Mouse (Mus musculus) neural tube, embryonic 14.5 days (tissue): ENCODE measurements around the gene Smyd5. TPM values are rescaled to one million over a fixed set of nuclear protein-coding genes. Genes with fewer than 3 reads are reported as not detected.
A peak's percentile ranks its signal among the peaks of the same experiment; 100 is the strongest.

Experiments used
- ATAC-seq: fragments of 200-750 bp; cut with Nextera tagmentation; 2 replicates; pipeline ENCODE4 v1.8.0; 2017; ENCODE audit warnings: low read depth, mild to moderate bottlenecking, moderate TSS enrichment, moderate library complexity
- H3K27ac ChIP-seq: fragments of 300-500 bp; sonication (generic); 2 replicates; pipeline ENCODE4 v1.5.1; 2014; ENCODE audit warnings: low read depth, mild to moderate bottlenecking, control low read depth, low read length, moderate library complexity, mixed read lengths
- H3K27me3 ChIP-seq: fragments of 300-500 bp; sonication (generic); 2 replicates; pipeline ENCODE4 v1.6.1; 2014; ENCODE audit warnings: low read length; ENCODE audit not compliant: control insufficient read depth, insufficient read depth
- H3K36me3 ChIP-seq: fragments of 300-500 bp; sonication (generic); 2 replicates; pipeline ENCODE4 v1.6.1; 2014; ENCODE audit warnings: low read length, mixed read lengths; ENCODE audit not compliant: control insufficient read depth, insufficient read depth
- H3K4me1 ChIP-seq: fragments of 300-500 bp; sonication (generic); 2 replicates; pipeline ENCODE4 v1.6.1; 2014; ENCODE audit warnings: low read length; ENCODE audit not compliant: control insufficient read depth, insufficient read depth
- H3K4me2 ChIP-seq: fragments of 300-500 bp; sonication (generic); 2 replicates; pipeline ENCODE4 v1.6.1; 2014; ENCODE audit warnings: mild to moderate bottlenecking, low read depth, low read length, control low read depth
- H3K4me3 ChIP-seq: fragments of 300-500 bp; sonication (generic); 2 replicates; pipeline ENCODE4 v1.5.1; 2014; ENCODE audit warnings: low read depth, low read length, control low read depth, mixed read lengths
- H3K9ac ChIP-seq: fragments of 300-500 bp; sonication (generic); replicated peaks from 2 replicates; pipeline ENCODE4 v1.6.1; 2014; ENCODE audit warnings: low read depth, mild to moderate bottlenecking, control low read depth, low read length, mixed read lengths
- H3K9me3 ChIP-seq: fragments of 300-500 bp; sonication (generic); 2 replicates; pipeline ENCODE4 v1.6.1; 2016; ENCODE audit warnings: low read length; ENCODE audit not compliant: control insufficient read depth
- WGBS: fragments of 180-500 bp; shearing (Covaris S2); extraction: QIAGEN DNeasy Blood & Tissue Kit; methylation state at CpG from one replicate; pipeline ENCODE4 v1.1.7; 2014; 5-methylcytosine and 5-hydroxymethylcytosine counted together
- polyA plus RNA-seq: library from polyadenylated mRNA; unstranded; fragments of >200 nt; fragmentation: Nextera tagmentation; extraction: Ambion mirVana; gene quantifications from 2 replicates; pipeline ENCODE4 v1.2.1, GENCODE M21; 2014

Smyd5 gene
- polyA plus RNA-seq, 1 experiment from 2014 or later, result 67.0 TPM

DNA sequence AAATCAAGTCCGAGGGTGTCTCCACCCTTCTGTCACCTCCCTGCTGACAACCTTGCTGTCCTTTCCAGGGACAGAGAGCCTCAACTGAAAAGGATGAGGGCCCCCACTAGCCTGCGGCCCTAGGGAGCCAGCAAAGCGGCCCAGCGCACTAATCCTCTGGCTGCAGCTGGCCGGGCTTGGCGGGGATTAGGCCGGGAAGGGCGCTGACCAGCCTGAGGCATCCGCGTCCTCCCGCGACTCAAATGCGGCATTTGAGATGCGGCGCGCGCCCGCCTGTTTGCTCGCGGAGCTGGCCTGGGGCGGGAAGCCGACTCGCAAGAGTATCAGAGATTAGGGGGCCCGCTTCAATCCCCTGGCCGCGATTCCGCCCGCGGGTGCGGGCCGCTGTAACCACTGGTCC lies 22.8 kb upstream of the Smyd5 start:
- no peaks in the 10 kb centered on the region for H3K4me1 ChIP-seq
- H3K4me3 ChIP-seq, result peak overlapping the region; percentile 9; the same call in 1 of the 2 replicates
- 2% methylated on average over 31 of the region's 31 CpGs for WGBS
- H3K27ac ChIP-seq, result no peak overlapping the region
- no peaks in the 10 kb centered on the region for H3K36me3 ChIP-seq
- H3K27me3 ChIP-seq, result peaks cover 20% of the 10 kb centered on the region
- H3K9ac ChIP-seq, result peak overlapping the region; percentile 29; the same call in 1 of the 2 replicates
- ATAC-seq, result no peak
- no peaks in the 10 kb centered on the region for H3K9me3 ChIP-seq
- H3K4me2 ChIP-seq, result peak overlapping the region; percentile 41

- H3K4me2 ChIP-seq, result no peak overlapping the region
- H3K9me3 ChIP-seq, result no peaks in the 10 kb centered on the region
- peak; percentile 88 for ATAC-seq
- H3K27me3 ChIP-seq, result peaks cover 20% of the 10 kb centered on the region
- H3K36me3 ChIP-seq, result no peaks in the 10 kb centered on the region
- no peak overlapping the region for H3K9ac ChIP-seq
- no peaks in the 10 kb centered on the region for H3K4me1 ChIP-seq
- no peak overlapping the region for H3K4me3 ChIP-seq
- WGBS, result 12% methylated on average over 13 of the region's 13 CpGs
- H3K27ac ChIP-seq, result no peak overlapping the region
These were observed 21.0 kb upstream of the Smyd5 start for GRCm38 (mm10) chr6:85410771-85411273.

GRCm38 (mm10) chr6:85415829-85416228 lies 16.0 kb upstream of the Smyd5 start:
- ATAC-seq, result no peak
- Histone ChIP-seq H3K4me2 (no peak overlapping the region), H3K9ac (no peak overlapping the region), H3K4me1 (no peaks in the 10 kb centered on the region), H3K36me3 (no peaks in the 10 kb centered on the region), H3K27ac (no peak overlapping the region), H3K27me3 (no peaks in the 10 kb centered on the region), H3K9me3 (no peaks in the 10 kb centered on the region), H3K4me3 (no peak overlapping the region)
- WGBS, result 56% methylated on average over 3 of the region's 3 CpGs

DNA sequence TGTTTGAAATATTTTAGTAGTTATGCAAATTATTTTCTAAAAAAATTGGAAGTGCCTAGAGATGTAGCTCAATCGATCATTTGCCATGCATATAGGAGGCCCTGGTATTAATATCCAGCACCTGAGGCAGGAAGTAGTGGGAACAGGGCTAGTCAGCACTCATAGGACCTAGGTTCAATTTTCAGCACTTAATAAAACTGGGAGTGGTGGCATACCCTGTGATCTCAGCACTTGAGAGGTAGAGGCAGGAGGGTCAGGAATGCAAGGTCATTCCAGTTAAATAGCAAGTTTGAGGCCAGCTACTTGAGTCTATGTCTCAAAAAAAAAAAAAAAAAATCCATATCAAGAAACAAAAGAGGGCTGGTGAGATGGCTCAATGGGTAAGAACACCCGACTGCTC lies 12.6 kb upstream of the Smyd5 start:
- no peak overlapping the region for H3K4me2 ChIP-seq
- ATAC-seq, result no peak
- H3K9me3 ChIP-seq, result no peaks in the 10 kb centered on the region
- H3K27ac ChIP-seq, result no peak overlapping the region
- no peaks in the 10 kb centered on the region for H3K36me3 ChIP-seq
- H3K27me3 ChIP-seq, result 0 out of 2 replicates have a peak, but pooled peaks cover 2% of the 10 kb centered on the region
- no peak overlapping the region for H3K4me3 ChIP-seq
- H3K9ac ChIP-seq, result no peak overlapping the region
- WGBS, result 84% methylated on average over 2 of the region's 2 CpGs
- H3K4me1 ChIP-seq, result no peaks in the 10 kb centered on the region

GRCm38 (mm10) chr6:85423836-85424379 lies 7.9 kb upstream of the Smyd5 start, which contains the start of gene Noto:
Gene Noto (plus strand): TSS chr6:85423886.
- H3K27ac ChIP-seq, result no peak within 1 kb of the TSS
- H3K36me3 ChIP-seq, result no peaks in the 10 kb centered on the region
- no peak within 1 kb of the TSS for H3K4me2 ChIP-seq
- no peak within 1 kb of the TSS for H3K4me3 ChIP-seq
- no peak for ATAC-seq
- no peaks in the 10 kb centered on the region for H3K9me3 ChIP-seq
- 11% methylated on average over 28 of the region's 28 CpGs for WGBS
- H3K4me1 ChIP-seq, result no peaks in the 10 kb centered on the region
- no peak within 1 kb of the TSS for H3K9ac ChIP-seq
- 0 out of 2 replicates have a peak, but pooled peaks cover 2% of the 10 kb centered on the region for H3K27me3 ChIP-seq

GRCm38 (mm10) chr6:85431274-85431841 lies 431 bp upstream of the Smyd5 start:
- H3K4me1 ChIP-seq, result peaks cover 6% of the 10 kb centered on the region; the same call in 1 of the 2 replicates
- H3K9ac ChIP-seq, result peak overlapping the region; percentile 55
- H3K4me2 ChIP-seq, result peak overlapping the region; percentile 86
- H3K4me3 ChIP-seq, result peak overlapping the region; percentile 54
- H3K27me3 ChIP-seq, result no peaks in the 10 kb centered on the region
- ATAC-seq, result no peak; the same call in 1 of the 2 replicates
- WGBS, result 51% methylated on average over 8 of the region's 8 CpGs
- no peaks in the 10 kb centered on the region for H3K36me3 ChIP-seq
- no peaks in the 10 kb centered on the region for H3K9me3 ChIP-seq
- no peak overlapping the region for H3K27ac ChIP-seq

- H3K27ac ChIP-seq, result no peak overlapping the region
- peaks cover 6% of the 10 kb centered on the region; the same call in 1 of the 2 replicates for H3K4me1 ChIP-seq
- H3K4me2 ChIP-seq, result no peak overlapping the region
- ATAC-seq, result no peak
- no peaks in the 10 kb centered on the region for H3K9me3 ChIP-seq
- no peak overlapping the region for H3K4me3 ChIP-seq
- H3K27me3 ChIP-seq, result no peaks in the 10 kb centered on the region
- peaks cover 4% of the 10 kb centered on the region; the same call in 1 of the 2 replicates for H3K36me3 ChIP-seq
- no peak overlapping the region for H3K9ac ChIP-seq
- WGBS, result 83% methylated on average over 5 of the region's 5 CpGs
These were observed 2.1 kb downstream of the Smyd5 start for GRCm38 (mm10) chr6:85433865-85434264.

DNA sequence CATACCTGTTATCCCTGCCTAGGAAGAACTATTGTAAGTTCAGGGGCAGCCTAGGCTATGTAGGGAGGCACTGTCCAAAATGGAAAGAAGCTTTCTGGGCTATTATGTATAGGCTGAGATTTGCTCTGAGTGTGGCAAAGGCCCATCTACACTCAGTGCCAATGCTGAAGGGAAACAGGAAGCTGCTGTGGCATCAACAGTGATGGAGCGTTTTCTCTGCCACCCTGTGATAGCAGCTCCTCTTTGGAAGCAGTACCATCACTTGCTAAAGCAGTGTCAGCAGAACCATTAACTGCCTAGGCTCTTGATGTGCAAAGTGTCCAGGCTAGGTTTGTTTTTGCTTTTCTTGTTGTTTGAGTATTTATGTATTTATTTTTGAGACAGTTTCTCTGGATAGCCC lies 4.4 kb downstream of the Smyd5 start:
- Histone ChIP-seq H3K27ac (no peak overlapping the region), H3K4me3 (no peak overlapping the region), H3K4me2 (no peak overlapping the region), H3K9me3 (no peaks in the 10 kb centered on the region), H3K36me3 (peaks cover 20% of the 10 kb centered on the region), H3K4me1 (peaks cover 6% of the 10 kb centered on the region; the same call in 1 of the 2 replicates), H3K27me3 (no peaks in the 10 kb centered on the region), H3K9ac (no peak overlapping the region)
- no peak for ATAC-seq
- 90% methylated on average over 1 of the region's 1 CpGs for WGBS

- Histone ChIP-seq H3K9ac (no peak overlapping the region), H3K4me1 (peaks cover 6% of the 10 kb centered on the region; the same call in 1 of the 2 replicates), H3K4me2 (no peak overlapping the region), H3K27me3 (no peaks in the 10 kb centered on the region), H3K9me3 (no peaks in the 10 kb centered on the region), H3K36me3 (peaks cover 22% of the 10 kb centered on the region), H3K27ac (no peak overlapping the region), H3K4me3 (no peak overlapping the region)
- WGBS, result 95% methylated on average over 6 of the region's 6 CpGs
- ATAC-seq, result no peak
These were observed 4.8 kb downstream of the Smyd5 start for GRCm38 (mm10) chr6:85436631-85437030.
